Mouse (Mus musculus) NIH3T3 (cell line): ENCODE data around the gene Olfml2b.

Source experiments
- DNase-seq: peaks from one replicate; pipeline ENCODE4 v3.0.0-alpha.2; 2012; ENCODE audit warnings: low read depth

Olfml2b gene

DNA sequence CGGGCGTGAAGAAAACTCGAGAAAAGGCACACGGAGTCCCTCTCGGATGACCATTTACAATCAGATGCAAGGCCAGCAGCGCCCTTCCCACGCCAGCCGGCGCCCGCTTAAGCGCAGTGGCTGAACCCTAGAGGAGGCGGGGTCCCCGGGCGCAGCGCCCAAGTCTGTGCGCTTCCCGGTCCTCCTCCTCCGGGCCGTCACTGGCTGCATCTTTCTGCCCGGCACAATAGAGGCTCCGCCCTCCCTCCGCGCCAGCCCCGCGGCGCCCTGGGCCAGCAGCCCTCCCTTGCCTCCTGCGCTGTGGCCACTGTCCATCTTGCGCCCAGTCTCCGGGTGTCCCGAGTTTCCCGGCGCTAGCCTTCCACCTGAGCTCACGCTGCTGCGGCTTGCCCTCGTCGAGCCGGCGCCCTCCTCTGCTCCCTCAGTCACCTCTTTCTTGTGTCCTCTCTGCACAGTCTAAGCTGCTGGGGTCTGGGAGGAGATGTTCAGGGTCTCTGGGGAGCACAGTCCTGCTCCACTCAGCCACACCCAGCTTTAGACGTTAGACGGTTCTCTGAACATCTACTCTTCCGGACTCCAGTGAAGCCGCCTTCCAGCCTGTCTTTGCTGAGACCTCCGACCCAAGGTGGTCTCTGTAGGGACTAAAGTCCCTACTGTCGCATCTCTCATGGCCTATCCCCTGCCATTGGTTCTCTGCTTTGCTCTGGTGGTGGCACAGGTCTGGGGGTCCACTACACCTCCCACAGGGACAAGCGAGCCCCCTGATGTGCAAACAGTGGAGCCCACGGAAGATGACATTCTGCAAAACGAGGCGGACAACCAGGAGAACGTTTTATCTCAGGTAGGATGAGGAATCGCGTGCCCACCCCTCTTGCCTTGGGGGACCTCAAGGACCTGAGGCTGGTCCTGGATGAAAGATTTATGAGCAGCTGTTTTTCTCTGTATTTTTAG is at the start of gene Olfml2b:
Gene Olfml2b, plus strand, starts transcription at position 278 of the 951 bp plus-strand sequence.
- peak; percentile 96 for DNase-seq

DNA sequence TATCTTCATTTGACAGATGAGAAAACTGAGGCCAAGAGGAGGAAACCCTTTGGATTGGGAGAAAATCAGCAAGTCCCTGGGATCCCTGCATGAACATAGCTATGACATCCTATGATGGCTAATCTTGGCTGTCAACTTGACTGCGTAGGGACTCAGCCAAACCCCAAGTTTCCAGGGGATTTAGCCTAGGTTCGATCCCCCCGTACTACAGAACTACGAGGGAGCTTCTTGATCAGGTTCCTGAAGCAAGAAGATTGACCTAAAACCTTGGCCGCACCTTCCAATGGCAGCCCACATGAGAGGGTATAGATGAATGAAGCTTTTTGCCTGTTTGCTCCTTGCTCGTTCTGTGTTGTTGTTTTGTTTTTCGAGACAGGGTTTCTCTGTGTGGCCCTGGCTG is 49.8 kb upstream of the Olfml2b start:
- no peak for DNase-seq

DNA sequence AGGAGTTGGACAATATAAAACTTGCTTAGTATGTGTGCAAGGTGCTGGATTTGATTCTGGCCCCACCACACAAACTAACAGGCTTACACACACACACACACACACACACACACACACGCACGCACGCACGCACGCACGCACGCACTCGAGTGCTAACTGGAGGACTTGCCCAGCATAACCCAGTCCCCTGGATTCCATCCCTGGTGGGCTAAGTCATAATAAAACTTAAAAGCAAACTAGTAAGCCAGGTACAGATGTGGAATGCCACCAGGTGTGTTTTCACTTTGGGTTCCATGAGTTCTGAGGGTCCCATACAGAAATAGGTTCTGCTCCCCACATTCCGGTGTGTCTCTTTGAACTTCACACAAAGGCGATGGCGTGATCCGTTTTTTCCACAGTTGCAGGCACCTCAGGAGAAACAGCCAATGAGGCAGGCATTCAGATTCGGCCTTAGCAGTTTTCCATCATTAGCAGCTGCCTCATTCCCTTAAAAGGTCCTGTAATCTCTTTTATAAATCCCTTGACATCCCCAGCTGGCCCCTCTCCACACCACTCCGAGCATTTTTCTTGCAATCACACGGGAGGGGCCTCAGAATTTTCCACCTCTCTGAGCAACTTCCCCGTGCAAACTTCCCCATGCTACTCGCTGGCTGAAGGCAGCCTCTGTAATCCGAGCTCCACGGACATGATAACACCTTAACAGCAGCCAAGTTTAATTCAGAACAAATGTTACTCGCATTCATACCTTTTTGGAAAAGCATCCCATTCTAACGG is 38.9 kb upstream of the Olfml2b start:
- peak; percentile 39 for DNase-seq

- no peak for DNase-seq
Measured at GRCm38 (mm10) chr1:170607231-170607917, 37.0 kb upstream of the Olfml2b start.

DNA sequence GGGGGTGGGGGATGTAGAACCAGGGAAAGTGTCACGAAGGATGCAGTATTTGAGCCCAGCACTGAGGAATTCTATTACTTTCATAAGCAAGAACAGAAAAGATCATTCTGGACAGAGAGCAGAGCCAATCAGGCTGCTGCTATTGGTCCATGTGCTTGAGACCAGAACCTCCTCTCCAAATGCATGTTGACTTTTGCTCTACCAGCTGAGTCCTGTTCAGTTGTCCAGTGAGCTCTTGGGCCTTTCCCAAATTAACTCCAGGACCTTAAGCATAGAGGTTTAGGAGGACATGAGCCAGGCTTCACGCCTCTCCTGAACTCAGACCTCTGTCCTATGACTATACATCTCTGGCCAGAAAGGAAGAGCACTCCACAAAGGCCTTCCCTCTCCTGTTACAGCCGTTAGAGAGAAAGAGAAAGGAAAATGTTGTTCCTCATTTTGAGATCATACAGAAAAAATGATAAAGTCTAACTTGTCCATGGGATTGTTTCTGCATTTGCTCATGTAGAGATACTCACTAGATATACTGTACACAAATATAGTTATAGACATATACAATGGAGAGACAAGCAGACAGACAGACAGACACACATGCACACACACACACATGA is 35.8 kb upstream of the Olfml2b start:
- no peak for DNase-seq

DNA sequence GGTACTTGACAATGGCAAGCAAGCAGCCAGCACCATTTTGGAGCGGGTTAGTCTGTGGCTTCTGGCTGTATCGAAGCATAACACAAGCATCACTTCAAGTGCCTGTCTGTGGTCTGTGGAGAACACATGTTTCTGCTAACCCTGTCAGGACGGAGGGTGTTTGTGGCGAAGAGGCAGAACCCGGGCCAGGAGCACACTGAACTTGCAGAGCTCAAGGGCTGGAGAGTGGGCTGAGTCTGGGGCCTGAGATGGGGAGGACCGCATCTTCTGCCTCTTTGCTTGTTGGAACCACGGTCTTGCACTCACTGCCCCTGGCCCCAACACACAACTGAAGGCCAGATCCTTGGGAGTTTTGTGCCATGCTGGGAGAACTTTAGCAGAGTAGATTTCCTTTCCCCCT is 34.5 kb upstream of the Olfml2b start:
- no peak for DNase-seq

GRCm38 (mm10) chr1:170610289-170610688 is 34.0 kb upstream of the Olfml2b start:
- DNase-seq: no peak

- DNase-seq: no peak
Measured at GRCm38 (mm10) chr1:170610695-170611094, 33.6 kb upstream of the Olfml2b start.

- DNase-seq: no peak
Measured at GRCm38 (mm10) chr1:170611631-170612030, 32.7 kb upstream of the Olfml2b start.

- peak; percentile 80 for DNase-seq
Measured at GRCm38 (mm10) chr1:170612968-170613872, 31.1 kb upstream of the Olfml2b start.

- DNase-seq: no peak
Measured at GRCm38 (mm10) chr1:170619686-170620374, 24.5 kb upstream of the Olfml2b start.

DNA sequence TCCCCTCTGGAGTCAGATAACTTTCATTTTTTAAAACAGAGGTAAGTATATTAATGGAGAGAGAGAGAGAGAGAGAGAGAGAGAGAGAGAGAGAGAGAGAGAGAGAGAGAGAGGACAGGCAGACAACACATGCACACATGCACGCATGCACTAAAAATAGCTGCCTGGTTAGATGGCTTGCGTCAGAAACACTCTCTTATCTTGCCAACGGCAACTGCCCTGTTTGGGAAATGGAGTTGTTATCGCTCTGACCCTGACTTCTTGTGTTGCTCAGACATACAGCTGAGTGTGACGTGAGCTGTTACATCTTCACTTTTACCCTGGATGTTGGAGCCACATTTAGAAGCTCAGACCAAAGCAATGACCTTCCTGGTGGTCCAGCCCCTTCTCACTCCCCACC is 21.4 kb upstream of the Olfml2b start:
- no peak for DNase-seq

DNA sequence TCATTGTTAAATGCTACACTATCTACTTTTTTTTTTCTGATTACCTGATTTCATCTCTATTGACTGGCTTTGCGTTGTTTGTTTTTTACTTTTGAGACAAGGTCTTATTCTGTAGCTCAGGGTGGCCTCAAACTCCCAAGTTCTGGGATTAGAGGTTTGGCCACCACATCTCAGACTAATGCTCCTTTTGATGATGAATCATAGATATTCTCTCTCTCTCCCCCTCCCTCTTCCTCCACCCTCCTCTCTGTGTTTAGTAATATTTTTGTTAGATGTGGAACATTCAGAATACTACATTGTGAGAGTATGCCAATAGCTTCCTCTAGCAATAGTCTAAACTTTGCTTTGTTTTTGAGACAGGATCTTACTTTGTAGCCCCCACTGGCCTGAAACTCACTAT is 20.9 kb upstream of the Olfml2b start:
- no peak for DNase-seq

DNA sequence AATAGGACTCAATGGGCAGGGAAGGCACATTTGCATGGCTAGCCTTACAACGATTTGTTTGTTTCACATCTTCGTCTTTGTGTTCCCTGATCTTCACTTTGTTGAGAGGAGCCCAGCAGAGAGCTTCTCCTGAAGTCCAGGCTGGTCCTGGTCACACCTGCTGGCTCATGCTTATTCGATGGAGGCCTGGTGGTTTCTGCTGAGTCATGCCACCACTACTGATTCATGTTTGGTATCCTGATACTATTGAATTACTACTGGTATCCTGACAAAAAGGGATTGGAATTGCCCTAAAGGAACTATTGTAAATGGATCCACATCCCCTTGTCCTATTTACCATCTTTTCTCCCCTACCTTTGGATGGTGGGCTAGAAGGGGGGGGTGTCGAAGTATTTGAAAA is 13.8 kb upstream of the Olfml2b start:
- DNase-seq: no peak

- DNase-seq: no peak
Measured at GRCm38 (mm10) chr1:170631571-170631970, 12.8 kb upstream of the Olfml2b start.

GRCm38 (mm10) chr1:170632385-170632784 is 11.9 kb upstream of the Olfml2b start:
- peak; percentile 95 for DNase-seq

GRCm38 (mm10) chr1:170632856-170633255 is 11.5 kb upstream of the Olfml2b start:
- DNase-seq: no peak

- no peak for DNase-seq
Measured at GRCm38 (mm10) chr1:170638941-170639340, 5.4 kb upstream of the Olfml2b start.

DNA sequence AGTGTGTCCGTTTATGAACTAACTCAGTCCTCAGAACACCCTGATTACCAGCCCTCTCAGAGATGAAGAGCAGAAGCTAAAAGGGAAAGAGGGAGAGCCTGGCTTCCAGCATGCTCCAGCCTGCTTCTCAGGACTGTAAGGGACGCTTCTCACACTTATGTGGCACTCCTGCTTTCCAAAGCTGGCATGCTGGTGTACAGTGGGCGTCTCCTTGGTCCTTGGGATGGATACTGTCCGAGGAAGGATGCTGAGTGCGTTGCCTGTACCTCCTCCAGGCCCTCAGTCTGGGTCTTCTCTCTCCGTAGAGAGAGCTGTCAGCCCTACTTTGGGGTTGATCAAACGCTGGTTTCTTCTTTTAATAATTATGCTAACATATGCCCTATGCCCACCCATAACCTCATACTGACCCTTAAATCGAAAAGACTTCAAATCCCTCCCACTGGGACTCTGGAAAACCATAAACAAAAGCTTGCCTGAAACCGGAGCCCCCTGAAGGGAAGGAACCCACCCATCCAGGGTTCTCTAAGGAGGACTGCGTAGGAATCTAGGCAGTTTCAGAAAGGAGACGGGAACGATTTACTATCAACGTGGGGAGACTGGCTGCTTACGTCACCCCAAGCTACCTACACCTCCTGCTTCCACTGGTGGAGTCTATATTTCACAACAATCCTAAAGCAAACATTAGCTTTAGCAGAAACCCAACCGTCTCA is 1.7 kb downstream of the Olfml2b start:
- no peak for DNase-seq
